Mouse (Mus musculus) limb, embryonic 14.5 days (tissue): ENCODE data around the gene Vmn1r19. TPM values are rescaled to one million over a fixed set of nuclear protein-coding genes. Genes with fewer than 3 reads are reported as not detected.
A peak's percentile ranks its signal among the peaks of the same experiment; 100 is the strongest.

Experiments
- ATAC-seq: fragments of 200-750 bp; cut with Nextera tagmentation; 2 replicates; pipeline ENCODE4 v1.8.0; 2017; ENCODE audit warnings: low read depth, moderate number of reproducible peaks, moderate TSS enrichment; ENCODE audit not compliant: low FRiP score
- DNase-seq: peaks from one replicate; pipeline ENCODE4 v3.0.0-alpha.2; 2015; ENCODE audit warnings: low spot score
- H3K27ac ChIP-seq: fragments of 300-500 bp; sonication (generic); replicated peaks from 2 replicates; pipeline ENCODE4 v1.5.1; 2014; ENCODE audit warnings: low read depth, mild to moderate bottlenecking, low read length, moderate library complexity, mixed read lengths
- H3K27me3 ChIP-seq: fragments of 300-500 bp; sonication (generic); 2 replicates; pipeline ENCODE4 v1.6.1; 2014; ENCODE audit warnings: low read length, mixed read lengths; ENCODE audit not compliant: control insufficient read depth, insufficient read depth
- H3K36me3 ChIP-seq: fragments of 300-500 bp; sonication (generic); 2 replicates; pipeline ENCODE4 v1.6.1; 2014; ENCODE audit warnings: mild to moderate bottlenecking, low read length, moderate library complexity, mixed read lengths; ENCODE audit not compliant: control insufficient read depth, insufficient read depth
- H3K4me1 ChIP-seq: fragments of 300-500 bp; sonication (generic); 2 replicates; pipeline ENCODE4 v1.6.1; 2014; ENCODE audit warnings: antibody characterized with exemption, low read length, mixed read lengths; ENCODE audit not compliant: control insufficient read depth, insufficient read depth
- H3K4me2 ChIP-seq: fragments of 300-500 bp; sonication (generic); replicated peaks from 2 replicates; pipeline ENCODE4 v1.6.1; 2014; ENCODE audit warnings: low read depth, mild to moderate bottlenecking, low read length, moderate library complexity; ENCODE audit not compliant: severe bottlenecking
- H3K4me3 ChIP-seq: fragments of 300-500 bp; sonication (generic); replicated peaks from 2 replicates; pipeline ENCODE4 v1.5.1; 2014; ENCODE audit warnings: low read length
- H3K9ac ChIP-seq: fragments of 300-500 bp; sonication (generic); 2 replicates; pipeline ENCODE4 v1.6.1; 2014; ENCODE audit warnings: mild to moderate bottlenecking, low read depth, low read length, moderate library complexity; ENCODE audit not compliant: severe bottlenecking
- H3K9me3 ChIP-seq: fragments of 300-500 bp; sonication (generic); 2 replicates; pipeline ENCODE4 v1.6.1; 2016; ENCODE audit warnings: low read length; ENCODE audit not compliant: control insufficient read depth
- POLR2A ChIP-seq: fragments of 200-500 bp; IDR thresholded peaks from 2 replicates; pipeline ENCODE4 v1.8.0; 2012; ENCODE audit warnings: inconsistent platforms, mild to moderate bottlenecking, moderate library complexity, borderline replicate concordance; ENCODE audit not compliant: insufficient read depth, insufficient read length; ENCODE audit errors: extremely low read depth
- WGBS: fragments of 180-500 bp; shearing (Covaris S2); extraction: QIAGEN DNeasy Blood & Tissue Kit; methylation state at CpG from one replicate; pipeline ENCODE4 v1.1.7; 2014; 5-methylcytosine and 5-hydroxymethylcytosine counted together
- polyA plus RNA-seq, 2 experiments: library from polyadenylated mRNA; depleted of rRNA in 1 of 2; stranded (reverse) in 1 of 2; unstranded in 1 of 2; fragments of >200 nt; fragmentation: Nextera tagmentation in 1 of 2; extraction: Ambion mirVana in 1 of 2; gene quantifications; 2 replicates each; pipeline versions ENCODE4 v1.2.1 to v1.2.3; 2012 to 2014

Vmn1r19 gene
- polyA plus RNA-seq, 2 experiments = not detected

GRCm38 (mm10) chr6:57428630-57429029 is 25.1 kb downstream of the Vmn1r19 start, which contains the start of gene Vmn1r20:
Gene Vmn1r20 (plus strand): TSS chr6:57428930.
- WGBS = 74% methylated on average over 1 of the region's 1 CpGs
- H3K9ac ChIP-seq = no peak within 1 kb of the TSS
- no peak within 1 kb of the TSS for H3K4me2 ChIP-seq
- H3K27ac ChIP-seq = no peak within 1 kb of the TSS
- no peak within 1 kb of the TSS for H3K4me3 ChIP-seq
- no peaks in the 10 kb centered on the region for H3K9me3 ChIP-seq
- no peak for DNase-seq
- no peaks in the 10 kb centered on the region for H3K27me3 ChIP-seq
- ATAC-seq = no peak
- H3K4me1 ChIP-seq = no peaks in the 10 kb centered on the region
- H3K36me3 ChIP-seq = no peaks in the 10 kb centered on the region
- TF ChIP-seq POLR2A = no peak

- no peak overlapping the region for H3K27ac ChIP-seq
- H3K9me3 ChIP-seq = no peaks in the 10 kb centered on the region
- H3K36me3 ChIP-seq = no peaks in the 10 kb centered on the region
- no peak overlapping the region for H3K4me2 ChIP-seq
- H3K9ac ChIP-seq = no peak overlapping the region
- no peaks in the 10 kb centered on the region for H3K4me1 ChIP-seq
- no peak for TF ChIP-seq POLR2A
- peak; percentile 21 for DNase-seq
- WGBS = 77% methylated on average over 1 of the region's 1 CpGs
- ATAC-seq = no peak
- H3K4me3 ChIP-seq = no peak overlapping the region
- H3K27me3 ChIP-seq = no peaks in the 10 kb centered on the region
Observed at GRCm38 (mm10) chr6:57431196-57431595, 27.6 kb downstream of the Vmn1r19 start.

Other genes with a start within 250 kb of the Vmn1r19 start
- not detected in 2 replicates for gene Vmn1r12, start 246.9 kb upstream of the Vmn1r19 start, polyA plus RNA-seq (2012; rRNA removed)
- gene Vmn1r12, start 246.9 kb upstream of the Vmn1r19 start, polyA plus RNA-seq (2014; fragmentation: Nextera tagmentation; extraction: Ambion mirVana) = not detected in 2 replicates
- gene Vmn1r13, start 200.5 kb upstream of the Vmn1r19 start, polyA plus RNA-seq (2012; rRNA removed) = not detected in 2 replicates
- gene Vmn1r13, start 200.5 kb upstream of the Vmn1r19 start, polyA plus RNA-seq (2014; fragmentation: Nextera tagmentation; extraction: Ambion mirVana) = not detected in 2 replicates
- gene Vmn1r14, start 172.1 kb upstream of the Vmn1r19 start, polyA plus RNA-seq (2012; rRNA removed) = not detected in 2 replicates
- gene Vmn1r14, start 172.1 kb upstream of the Vmn1r19 start, polyA plus RNA-seq (2014; fragmentation: Nextera tagmentation; extraction: Ambion mirVana) = not detected in 2 replicates
- not detected in 2 replicates for gene Vmn1r15, start 145.8 kb upstream of the Vmn1r19 start, polyA plus RNA-seq (2012; rRNA removed)
- not detected in 2 replicates for gene Vmn1r15, start 145.8 kb upstream of the Vmn1r19 start, polyA plus RNA-seq (2014; fragmentation: Nextera tagmentation; extraction: Ambion mirVana)
- gene Vmn1r16, start 74.3 kb upstream of the Vmn1r19 start, polyA plus RNA-seq (2012; rRNA removed) = not detected in 2 replicates
- not detected in 2 replicates for gene Vmn1r16, start 74.3 kb upstream of the Vmn1r19 start, polyA plus RNA-seq (2014; fragmentation: Nextera tagmentation; extraction: Ambion mirVana)
- gene Vmn1r17, start 40.1 kb upstream of the Vmn1r19 start, polyA plus RNA-seq (2012; rRNA removed) = not detected in 2 replicates
- gene Vmn1r17, start 40.1 kb upstream of the Vmn1r19 start, polyA plus RNA-seq (2014; fragmentation: Nextera tagmentation; extraction: Ambion mirVana) = not detected in 2 replicates
- not detected in 2 replicates for gene Vmn1r18, start 8.0 kb upstream of the Vmn1r19 start, polyA plus RNA-seq (2012; rRNA removed)
- gene Vmn1r18, start 8.0 kb upstream of the Vmn1r19 start, polyA plus RNA-seq (2014; fragmentation: Nextera tagmentation; extraction: Ambion mirVana) = not detected in 2 replicates
- gene Vmn1r20, start 25.1 kb downstream of the Vmn1r19 start, polyA plus RNA-seq (2012; rRNA removed) = not detected in 2 replicates
- not detected in 2 replicates for gene Vmn1r20, start 25.1 kb downstream of the Vmn1r19 start, polyA plus RNA-seq (2014; fragmentation: Nextera tagmentation; extraction: Ambion mirVana)
- 4.0 and 4.2 TPM in 2 replicates for gene Ppm1k, start 131.7 kb downstream of the Vmn1r19 start, polyA plus RNA-seq (2012; rRNA removed)
- 3.4 and 4.7 TPM in 2 replicates for gene Ppm1k, start 131.7 kb downstream of the Vmn1r19 start, polyA plus RNA-seq (2014; fragmentation: Nextera tagmentation; extraction: Ambion mirVana)
- gene Herc6, start 177.2 kb downstream of the Vmn1r19 start, polyA plus RNA-seq (2012; rRNA removed) = 1.7 and 3.4 TPM in 2 replicates
- gene Herc6, start 177.2 kb downstream of the Vmn1r19 start, polyA plus RNA-seq (2014; fragmentation: Nextera tagmentation; extraction: Ambion mirVana) = 1.4 and 2.2 TPM in 2 replicates